9 mouse cellular contexts compared by ENCODE assay signal in genomic region chr3:38094370-38094979, GRCm38 (mm10).
A peak's percentile ranks its signal among the peaks of the same experiment; 100 is the strongest.
DNase-seq lines count a peak whose midpoint lies in the region; ATAC-seq and TF ChIP-seq lines count a peak whose summit lies in the region.
"Had no signal": no experiment of that assay in that cellular context is flagged by ENCODE, and none has a peak within 500 bp of the region (broad histone marks: within the 10 kb centered on the region; RNA-seq: fewer than 3 reads in every experiment).

No protein-coding gene starts in this region.

- peak; percentile 45; the same call in 1 of the 2 replicates for ATAC-seq in megakaryocyte, adult 5-6 weeks (ENCODE audit: poor library complexity, severe bottlenecking)
- ATAC-seq in activated CD4-positive, CD25-positive, alpha-beta regulatory T cell, adult 4 months = no peak

- no peak for TF ChIP-seq POLR2A in brain, embryonic 14.5 days (IDR thresholded peaks at IDR 0.05; ENCODE audit: borderline replicate concordance, extremely low read depth, insufficient read depth, insufficient read length, poor library complexity, severe bottlenecking)

- TF ChIP-seq CTCF in brain, embryonic 14.5 days (IDR thresholded peaks at IDR 0.05; ENCODE audit: borderline replicate concordance, extremely low read depth, insufficient read depth, insufficient read length) = peak; percentile 10; the same call in 1 of the 2 replicates

- DNase-seq in layer of hippocampus, adult 11-12 months (ENCODE audit: low spot score) = peak; percentile 38
- no peak for DNase-seq in layer of hippocampus, postnatal 25 days (ENCODE audit: extremely low spot score in 1 of 2, low spot score in 1 of 2)
- no peak for DNase-seq in brain, embryonic 14.5 days (ENCODE audit: low read depth)
- DNase-seq in kidney, postnatal 25 days = peak; percentile 75 to 78
- no peak for DNase-seq in c-Kit-positive CD71-positive TER-119-positive erythroid progenitor cells, embryonic 14.5 days (ENCODE audit: low spot score)
- DNase-seq in cerebellum, adult 11-12 months = no peak
- DNase-seq: liver, embryonic 13.5 days had no signal

Comparison
In these comparisons a context has a peak if more than half of its experiments do, and no peak if none do; other contexts are left out.
1. DNase-seq: peak in layer of hippocampus, adult 11-12 months (single experiment) and kidney, postnatal 25 days (2 of 2); none in layer of hippocampus, postnatal 25 days (0 of 2), brain, embryonic 14.5 days (single experiment), c-Kit-positive CD71-positive TER-119-positive erythroid progenitor cells, embryonic 14.5 days (single experiment) and cerebellum, adult 11-12 months (single experiment).